Mouse (Mus musculus) heart, embryonic 13.5 days (tissue): ENCODE results near the gene Gpx1. TPM values are rescaled to one million over a fixed set of nuclear protein-coding genes. Genes with fewer than 3 reads are reported as not detected.
A peak's percentile ranks its signal among the peaks of the same experiment; 100 is the strongest.

Experiments used
- ATAC-seq: fragments of 200-750 bp; cut with Nextera tagmentation; 2 replicates; pipeline ENCODE4 v1.8.0; 2017; ENCODE audit warnings: moderate TSS enrichment; ENCODE audit not compliant: insufficient number of reproducible peaks, low FRiP score, low TSS enrichment; ENCODE audit errors: extremely low read depth
- H3K27ac ChIP-seq: fragments of 300-500 bp; sonication (generic); replicated peaks from 2 replicates; pipeline ENCODE4 v1.5.1; 2015; ENCODE audit warnings: moderate library complexity, mild to moderate bottlenecking, inconsistent platforms
- H3K27me3 ChIP-seq: fragments of 300-500 bp; sonication (generic); replicated peaks from 2 replicates; pipeline ENCODE4 v1.6.1; 2015; ENCODE audit warnings: mild to moderate bottlenecking, inconsistent platforms
- H3K36me3 ChIP-seq: fragments of 300-500 bp; sonication (generic); 2 replicates; pipeline ENCODE4 v1.6.1; 2015; ENCODE audit warnings: mild to moderate bottlenecking, inconsistent platforms
- H3K4me1 ChIP-seq: fragments of 300-500 bp; sonication (generic); 2 replicates; pipeline ENCODE4 v1.6.1; 2015; ENCODE audit warnings: inconsistent platforms
- H3K4me2 ChIP-seq: fragments of 300-500 bp; sonication (generic); 2 replicates; pipeline ENCODE4 v1.6.1; 2015; ENCODE audit warnings: inconsistent platforms, mild to moderate bottlenecking, moderate library complexity
- H3K4me3 ChIP-seq: fragments of 300-500 bp; sonication (generic); 2 replicates; pipeline ENCODE4 v1.5.1; 2015; ENCODE audit warnings: moderate library complexity, mild to moderate bottlenecking, inconsistent platforms
- H3K9ac ChIP-seq: fragments of 300-500 bp; sonication (generic); 2 replicates; pipeline ENCODE4 v1.6.1; 2015; ENCODE audit warnings: inconsistent platforms, mild to moderate bottlenecking, moderate library complexity
- H3K9me3 ChIP-seq: fragments of 300-500 bp; sonication (generic); 2 replicates; pipeline ENCODE4 v1.6.1; 2016; ENCODE audit warnings: inconsistent platforms
- WGBS: fragments of 180-500 bp; shearing (Covaris S2); methylation state at CpG from one replicate; pipeline ENCODE4 v1.1.7; 2015; ENCODE audit warnings: mixed read lengths; 5-methylcytosine and 5-hydroxymethylcytosine counted together
- polyA plus RNA-seq: library from polyadenylated mRNA; unstranded; fragments of >200 nt; fragmentation: Nextera tagmentation; extraction: Ambion mirVana; gene quantifications from 2 replicates; pipeline ENCODE4 v1.2.1, GENCODE M21; 2015

The Gpx1 gene
- polyA plus RNA-seq, 1 experiment from 2014 or later: 854 TPM

DNA sequence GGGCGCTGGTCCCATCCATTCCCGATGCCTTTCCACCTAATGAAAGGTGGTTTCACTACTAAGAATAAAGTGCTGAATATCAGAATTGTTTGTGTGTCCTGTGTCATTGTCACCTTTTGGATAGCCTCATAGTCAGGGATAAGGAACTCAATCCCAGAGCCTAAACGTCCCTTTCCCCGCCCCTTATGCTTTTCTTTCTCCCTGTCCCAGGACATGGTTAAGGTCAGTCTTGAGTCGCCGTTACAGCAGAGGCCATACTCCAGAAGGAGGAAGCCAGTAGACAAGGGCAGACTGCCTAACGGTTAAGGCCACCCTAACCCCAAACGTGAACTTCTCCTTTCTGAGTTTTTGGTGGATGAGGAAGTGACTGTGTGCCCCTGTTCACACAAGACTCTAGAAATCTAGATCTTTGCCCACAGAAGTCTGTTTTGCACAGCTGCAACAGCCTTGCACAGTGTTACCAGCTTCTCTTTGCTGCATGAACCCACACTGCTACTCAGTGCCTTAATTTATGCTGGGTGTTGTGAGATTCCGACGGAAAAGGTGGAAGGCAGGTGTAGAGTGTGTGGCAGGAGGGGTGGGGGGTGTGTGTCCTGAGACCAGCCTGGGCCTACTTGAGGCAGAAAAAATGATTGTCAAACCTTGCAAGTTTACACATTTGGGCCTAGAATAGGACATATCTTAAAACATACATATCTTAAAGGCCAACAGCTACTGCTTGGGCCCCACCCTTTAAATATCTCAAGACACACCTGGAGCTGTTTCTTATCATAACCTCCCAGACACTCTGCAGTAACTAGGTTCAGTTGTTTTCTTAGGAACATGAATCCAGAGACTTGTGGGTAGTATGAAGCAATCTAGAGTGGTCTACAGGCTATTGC is 1.8 kb downstream of the Gpx1 start:
- Histone ChIP-seq H3K27me3 (no peaks in the 10 kb centered on the region), H3K36me3 (peaks cover 21% of the 10 kb centered on the region), H3K4me3 (peak overlapping the region; percentile 87), H3K27ac (peak overlapping the region; percentile 97), H3K9ac (peak overlapping the region; percentile 97), H3K9me3 (no peaks in the 10 kb centered on the region), H3K4me1 (peaks cover 37% of the 10 kb centered on the region), H3K4me2 (peak overlapping the region; percentile 87)
- 45% methylated on average over 10 of the region's 10 CpGs for WGBS
- ATAC-seq: peak; percentile 4; the same call in 1 of the 2 replicates

DNA sequence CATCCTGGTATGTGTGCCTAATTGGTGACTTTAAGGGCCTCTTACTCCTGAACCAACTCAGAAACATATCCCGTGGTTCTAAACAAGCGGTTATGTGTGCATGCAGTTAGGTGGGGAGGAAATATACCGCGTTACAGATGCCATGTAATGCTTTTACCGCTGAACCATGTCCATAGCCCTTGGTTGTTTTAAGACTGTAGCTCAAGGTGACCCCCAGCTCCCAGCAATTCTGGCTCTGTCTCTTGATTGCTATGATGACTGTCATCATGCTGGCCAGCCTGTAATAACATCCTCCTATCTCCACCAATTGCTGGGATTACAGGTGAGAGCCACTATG is 2.4 kb downstream of the Gpx1 start:
- Histone ChIP-seq H3K27me3 (no peaks in the 10 kb centered on the region), H3K4me3 (peak overlapping the region; percentile 87), H3K9me3 (no peaks in the 10 kb centered on the region), H3K36me3 (peaks cover 15% of the 10 kb centered on the region), H3K27ac (peak overlapping the region; percentile 97), H3K4me2 (peak overlapping the region; percentile 87), H3K9ac (peak overlapping the region; percentile 97), H3K4me1 (peaks cover 40% of the 10 kb centered on the region)
- 80% methylated on average over 5 of the region's 5 CpGs for WGBS
- ATAC-seq: no peak

DNA sequence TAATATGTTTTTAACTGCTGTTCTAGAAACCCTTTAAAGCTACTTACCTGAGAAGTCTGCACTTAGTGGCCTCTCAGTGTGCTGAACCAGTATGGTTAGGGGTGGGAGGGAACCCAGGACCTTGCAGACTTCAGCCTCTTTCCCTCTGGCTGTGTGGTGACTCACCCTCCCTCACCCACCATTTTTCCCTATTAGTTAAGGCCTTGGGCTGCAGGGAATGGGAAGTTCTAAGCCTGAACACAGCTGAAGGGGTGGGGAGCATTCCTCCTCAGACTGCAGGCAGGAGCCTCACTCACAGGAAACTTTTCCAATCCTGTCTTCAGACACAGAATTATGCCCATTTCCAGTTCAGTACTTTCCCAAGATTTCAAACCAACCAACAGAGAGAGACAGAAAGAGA is 3.1 kb downstream of the Gpx1 start:
- H3K4me1 ChIP-seq: peaks cover 44% of the 10 kb centered on the region
- peak overlapping the region; percentile 87 for H3K4me3 ChIP-seq
- peak overlapping the region; percentile 97; the same call in 1 of the 2 replicates for H3K9ac ChIP-seq
- peak overlapping the region; percentile 97 for H3K27ac ChIP-seq
- H3K4me2 ChIP-seq: peak overlapping the region; percentile 87
- no peak for ATAC-seq
- no peaks in the 10 kb centered on the region for H3K9me3 ChIP-seq
- H3K27me3 ChIP-seq: no peaks in the 10 kb centered on the region
- H3K36me3 ChIP-seq: peaks cover 10% of the 10 kb centered on the region

DNA sequence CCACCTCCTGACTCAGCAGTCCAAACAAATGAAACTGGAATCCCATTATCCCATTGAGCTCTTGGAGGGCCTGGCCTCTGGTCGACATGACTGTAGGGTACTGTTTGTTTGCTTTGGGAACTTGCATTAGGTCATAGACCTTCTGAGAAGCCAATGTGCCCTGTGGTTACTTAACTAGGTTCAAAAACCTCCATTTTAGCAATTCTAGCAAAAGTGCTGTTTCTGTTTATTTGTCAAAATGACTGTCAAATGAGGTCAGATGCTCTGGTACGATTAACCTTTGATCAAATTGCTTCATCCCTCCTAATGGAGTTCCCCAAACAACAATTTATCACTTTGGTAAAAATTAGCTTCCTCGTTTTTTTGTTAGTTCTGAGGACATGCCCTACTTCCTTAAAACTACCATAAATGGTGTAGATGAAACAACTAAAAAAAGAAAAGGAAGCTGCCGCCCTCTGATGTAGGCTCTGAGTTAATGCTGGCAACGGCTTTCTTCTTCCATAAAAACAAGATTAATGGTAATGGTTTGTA is 3.7 kb downstream of the Gpx1 start:
- Histone ChIP-seq H3K4me1 (peaks cover 47% of the 10 kb centered on the region), H3K36me3 (peaks cover 10% of the 10 kb centered on the region), H3K9ac (peak overlapping the region; percentile 59; the same call in 1 of the 2 replicates), H3K27me3 (no peaks in the 10 kb centered on the region), H3K4me2 (peak overlapping the region; percentile 87), H3K27ac (peak overlapping the region; percentile 97; the same call in 1 of the 2 replicates), H3K4me3 (peak overlapping the region; percentile 87), H3K9me3 (no peaks in the 10 kb centered on the region)
- 49% methylated on average over 5 of the region's 5 CpGs for WGBS
- ATAC-seq: no peak

DNA sequence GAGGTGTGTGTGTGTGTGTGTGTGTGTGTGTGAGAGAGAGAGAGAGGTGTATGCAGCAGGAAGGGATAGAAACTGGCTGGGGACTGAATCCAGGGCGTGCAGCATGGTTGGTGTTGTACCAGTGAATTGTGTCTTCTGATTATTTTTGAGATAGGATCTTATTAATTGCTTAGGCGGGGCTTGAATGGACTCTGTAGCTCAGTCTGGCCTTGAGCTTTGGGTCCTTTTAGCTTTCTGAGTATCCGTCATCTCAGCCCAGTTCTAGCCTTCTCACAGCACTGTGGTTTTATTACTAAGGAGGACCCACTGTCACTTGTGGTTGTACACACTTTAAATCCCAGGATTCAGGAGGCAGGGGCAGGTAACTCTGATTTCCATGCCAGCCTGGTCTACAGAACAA is 4.6 kb downstream of the Gpx1 start:
- 91% methylated on average over 3 of the region's 3 CpGs for WGBS
- Histone ChIP-seq H3K4me3 (no peak overlapping the region), H3K36me3 (peaks cover 2% of the 10 kb centered on the region; the same call in 1 of the 2 replicates), H3K9me3 (no peaks in the 10 kb centered on the region), H3K4me1 (peaks cover 42% of the 10 kb centered on the region), H3K27me3 (no peaks in the 10 kb centered on the region), H3K9ac (0 out of 2 replicates have a peak overlapping the region, but pooled peaks have one; percentile 19), H3K4me2 (peak overlapping the region; percentile 33; the same call in 1 of the 2 replicates), H3K27ac (no peak overlapping the region; the same call in 1 of the 2 replicates)
- no peak for ATAC-seq

DNA sequence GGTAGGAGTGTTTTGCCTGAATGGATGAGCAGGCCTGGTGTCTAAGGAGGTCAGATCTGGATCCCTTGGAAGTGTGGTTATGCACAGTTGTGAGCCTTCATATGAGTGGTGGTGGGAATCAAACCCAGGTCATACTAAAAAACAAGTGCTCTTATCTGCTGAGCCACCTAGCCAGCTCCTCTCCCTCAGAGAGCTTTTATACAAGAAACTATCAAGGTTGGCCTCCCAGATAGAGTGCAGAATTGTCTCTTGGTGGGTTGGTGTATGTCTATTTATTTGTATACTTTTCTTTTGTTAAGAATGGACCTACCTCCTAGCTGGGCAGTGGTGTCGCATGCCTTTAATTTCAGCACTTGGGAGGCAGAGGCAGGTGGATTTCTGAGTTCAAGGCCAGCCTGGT is 5.1 kb downstream of the Gpx1 start:
- Histone ChIP-seq H3K27ac (no peak overlapping the region; the same call in 1 of the 2 replicates), H3K9ac (no peak overlapping the region), H3K27me3 (no peaks in the 10 kb centered on the region), H3K4me1 (peaks cover 42% of the 10 kb centered on the region), H3K4me2 (peak overlapping the region; percentile 33), H3K36me3 (no peaks in the 10 kb centered on the region), H3K9me3 (no peaks in the 10 kb centered on the region), H3K4me3 (no peak overlapping the region)
- no peak for ATAC-seq
- 96% methylated on average over 1 of the region's 1 CpGs for WGBS

DNA sequence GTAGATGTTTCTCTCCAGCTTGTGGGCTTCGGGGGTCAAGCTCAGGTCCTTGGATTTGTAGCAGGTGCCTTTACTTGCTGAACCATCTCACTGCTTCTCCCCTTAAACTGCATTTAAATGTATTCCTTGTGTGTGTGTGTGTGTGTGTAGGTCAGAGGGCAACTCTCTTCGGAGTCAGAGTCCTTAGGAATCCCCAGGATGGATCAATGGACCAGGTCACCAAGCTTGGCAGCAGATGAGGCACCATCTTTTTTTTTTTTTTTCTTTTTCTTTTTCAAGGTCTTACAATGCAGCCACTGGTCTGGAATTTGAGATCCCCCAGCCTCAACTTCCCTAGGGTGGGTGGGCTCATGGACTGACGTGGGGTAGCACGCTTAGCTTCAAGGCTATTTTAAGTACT is 5.8 kb downstream of the Gpx1 start:
- no peak for ATAC-seq
- Histone ChIP-seq H3K36me3 (no peaks in the 10 kb centered on the region), H3K27me3 (no peaks in the 10 kb centered on the region), H3K27ac (no peak overlapping the region), H3K4me2 (0 out of 2 replicates have a peak overlapping the region, but pooled peaks have one; percentile 16), H3K4me3 (no peak overlapping the region), H3K4me1 (peaks cover 47% of the 10 kb centered on the region), H3K9ac (no peak overlapping the region), H3K9me3 (no peaks in the 10 kb centered on the region)
- WGBS: 67% methylated on average over 4 of the region's 4 CpGs

DNA sequence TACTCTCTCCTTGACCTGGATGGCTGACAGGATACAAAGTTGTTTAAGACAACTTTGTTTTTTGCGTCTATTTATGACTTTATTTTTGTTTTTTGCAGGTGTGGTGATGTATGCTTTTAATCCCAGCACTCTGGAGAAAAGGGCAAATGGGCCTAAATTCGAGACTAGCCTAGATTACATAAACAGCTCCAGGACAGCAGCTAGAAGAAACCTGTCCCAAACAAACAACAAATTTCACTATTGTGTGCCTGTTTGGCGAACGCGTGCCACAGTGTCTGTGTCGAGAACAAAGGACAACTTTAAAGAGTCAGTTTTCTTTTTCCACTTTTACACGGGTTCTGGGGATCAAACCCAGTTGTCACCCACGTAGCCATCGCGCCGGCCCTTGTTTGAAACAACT is 8.3 kb downstream of the Gpx1 start:
- Histone ChIP-seq H3K9ac (peak overlapping the region; percentile 94), H3K36me3 (peaks cover 22% of the 10 kb centered on the region), H3K9me3 (no peaks in the 10 kb centered on the region), H3K4me3 (peak overlapping the region; percentile 92), H3K4me2 (peak overlapping the region; percentile 89), H3K27ac (peak overlapping the region; percentile 96), H3K27me3 (no peaks in the 10 kb centered on the region), H3K4me1 (peaks cover 28% of the 10 kb centered on the region)
- ATAC-seq: no peak
- 7% methylated on average over 11 of the region's 11 CpGs for WGBS

DNA sequence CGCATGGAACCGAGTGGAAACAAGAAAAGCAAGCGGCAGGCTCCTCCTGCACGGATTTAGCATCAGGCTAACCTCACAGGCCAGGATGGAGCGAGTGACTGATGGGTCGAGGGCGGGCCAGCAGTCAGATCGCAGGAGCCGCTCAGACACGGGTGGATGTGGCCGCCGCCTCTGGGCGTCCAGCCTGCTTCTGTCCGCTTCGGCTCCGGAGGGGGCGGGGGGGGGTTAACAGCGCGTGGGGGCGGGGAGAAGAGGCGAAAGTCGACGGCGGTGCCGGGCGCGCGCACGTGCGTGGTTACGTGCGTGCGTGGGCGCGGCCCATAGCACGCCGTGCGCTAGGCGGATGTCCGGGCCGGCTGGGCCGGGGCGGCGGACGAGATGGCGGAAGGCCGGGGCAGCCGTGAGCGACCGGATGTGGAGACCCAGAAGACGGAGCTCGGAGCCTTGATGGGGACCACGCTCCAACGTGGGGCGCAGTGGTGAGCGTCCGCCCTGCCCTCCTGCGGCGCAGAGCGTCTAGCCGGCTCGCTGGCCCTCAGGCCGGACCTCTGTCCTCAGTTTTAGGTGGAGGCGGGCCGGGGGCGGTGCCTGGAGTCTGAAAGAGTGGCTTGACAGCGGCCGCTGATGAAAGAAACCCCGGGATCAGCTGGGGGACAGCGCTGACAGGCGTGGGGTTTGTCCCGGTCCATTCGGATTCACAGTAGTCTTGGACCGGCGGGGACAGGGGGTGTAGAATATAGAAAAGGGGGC is 9.0 kb downstream of the Gpx1 start, which contains the start of gene Usp4:
Gene Usp4 (plus strand): TSS at position 314 of the 750 bp plus-strand sequence.
- H3K9me3 ChIP-seq: no peaks in the 10 kb centered on the region
- peak within 1 kb of the TSS; percentile 96 for H3K27ac ChIP-seq
- H3K36me3 ChIP-seq: peaks cover 29% of the 10 kb centered on the region
- H3K27me3 ChIP-seq: no peaks in the 10 kb centered on the region
- peaks cover 24% of the 10 kb centered on the region for H3K4me1 ChIP-seq
- H3K9ac ChIP-seq: peak within 1 kb of the TSS; percentile 94
- peak within 1 kb of the TSS; percentile 89 for H3K4me2 ChIP-seq
- WGBS: under 1% methylated on average over 74 of the region's 75 CpGs
- ATAC-seq: peak; percentile 87
- peak within 1 kb of the TSS; percentile 92 for H3K4me3 ChIP-seq

DNA sequence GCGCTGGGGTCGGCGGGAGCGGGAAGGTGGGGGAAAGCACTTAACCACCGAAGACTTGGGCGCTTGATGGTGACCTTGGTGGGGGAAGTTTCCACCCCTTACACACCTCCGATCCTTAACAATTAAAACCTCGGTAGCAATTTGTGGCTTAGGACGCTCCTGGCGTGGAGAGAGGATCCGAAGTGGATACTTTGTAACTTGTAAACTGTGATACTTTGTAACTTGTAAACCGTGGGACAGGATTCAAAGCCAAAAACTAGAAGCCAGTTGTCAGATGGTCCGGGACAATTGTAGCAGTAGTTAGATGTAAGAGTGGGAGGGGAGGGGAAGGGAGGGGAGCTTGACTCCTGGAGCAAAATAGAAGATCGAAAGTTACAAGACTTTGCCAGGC is 9.6 kb downstream of the Gpx1 start:
- Histone ChIP-seq H3K4me1 (peaks cover 24% of the 10 kb centered on the region), H3K4me2 (peak overlapping the region; percentile 89), H3K27ac (peak overlapping the region; percentile 96), H3K9ac (peak overlapping the region; percentile 94), H3K9me3 (no peaks in the 10 kb centered on the region), H3K4me3 (peak overlapping the region; percentile 92), H3K36me3 (peaks cover 35% of the 10 kb centered on the region), H3K27me3 (no peaks in the 10 kb centered on the region)
- 5% methylated on average over 14 of the region's 14 CpGs for WGBS
- ATAC-seq: no peak

DNA sequence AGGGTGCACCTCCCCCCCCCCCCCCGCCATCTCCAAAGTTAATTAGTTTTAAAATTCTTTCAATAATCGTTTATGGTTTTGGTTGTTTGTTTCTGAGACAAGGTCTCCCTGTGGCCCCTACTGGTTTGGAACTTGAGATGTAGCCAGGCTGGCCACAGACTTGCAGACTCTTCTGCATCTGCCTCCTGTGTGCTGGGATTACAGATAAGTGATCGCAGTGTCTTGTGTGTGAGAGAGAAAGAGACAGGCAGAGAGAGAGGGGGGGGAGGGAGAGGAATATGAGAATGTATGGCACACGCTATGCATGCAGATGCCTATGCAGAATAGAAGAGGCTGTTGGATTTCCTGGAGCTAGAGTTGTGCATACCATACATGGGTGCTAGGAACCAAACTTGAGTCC is 11.0 kb downstream of the Gpx1 start:
- no peaks in the 10 kb centered on the region for H3K9me3 ChIP-seq
- H3K36me3 ChIP-seq: peaks cover 49% of the 10 kb centered on the region
- no peaks in the 10 kb centered on the region for H3K27me3 ChIP-seq
- ATAC-seq: no peak
- WGBS: 87% methylated on average over 4 of the region's 4 CpGs
- peaks cover 24% of the 10 kb centered on the region for H3K4me1 ChIP-seq
- H3K4me3 ChIP-seq: no peak overlapping the region
- H3K4me2 ChIP-seq: peak overlapping the region; percentile 89
- H3K9ac ChIP-seq: no peak overlapping the region
- no peak overlapping the region for H3K27ac ChIP-seq
